Mouse (Mus musculus) liver, postnatal 0 days (tissue): ENCODE data around the gene Il12a.

ENCODE experiments used
- CTCF ChIP-seq: sonication (generic); IDR thresholded peaks from 2 replicates; pipeline ENCODE4 v1.5.1; 2016; ENCODE audit warnings: antibody characterized with exemption, low read depth
- EP300 ChIP-seq: IDR thresholded peaks from 2 replicates; pipeline ENCODE4 v1.6.1; 2016; ENCODE audit warnings: antibody characterized with exemption, low read depth, mild to moderate bottlenecking

- TF ChIP-seq EP300: no peak
- TF ChIP-seq CTCF: no peak
Measured at GRCm38 (mm10) chr3:68678805-68679585, 11.4 kb upstream of the Il12a start.
